ENCODE assay signal across 11 mouse cellular contexts in the genomic region with DNA sequence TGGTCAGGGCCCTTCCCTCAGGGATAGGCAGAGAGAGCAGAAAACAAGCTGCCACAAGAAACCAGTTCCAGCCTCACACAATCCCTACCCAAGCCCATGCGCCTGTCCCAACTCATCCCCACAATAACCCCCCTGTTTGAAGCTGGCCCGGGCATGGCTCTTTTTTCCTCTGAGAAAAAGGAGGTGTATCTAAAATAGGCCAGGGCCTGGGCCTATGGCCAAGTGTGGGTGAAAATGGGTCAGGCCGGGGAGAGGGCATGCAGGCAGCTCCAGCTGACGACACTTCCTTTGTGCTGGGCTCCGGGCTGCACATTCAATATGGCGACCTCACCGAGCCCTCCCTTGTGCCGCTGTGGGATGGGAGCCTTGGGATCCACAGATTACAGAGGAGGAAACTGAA. TPM values are rescaled to one million over a fixed set of nuclear protein-coding genes. Genes with fewer than 3 reads are reported as not detected.
DNase-seq lines count a peak whose midpoint lies in the region; ATAC-seq and TF ChIP-seq lines count a peak whose summit lies in the region.
"Had no signal": no experiment of that assay in that cellular context is flagged by ENCODE, and none has a peak within 500 bp of the region (broad histone marks: within the 10 kb centered on the region; RNA-seq: fewer than 3 reads in every experiment).

No protein-coding gene starts in this region.

- H3K4me1 ChIP-seq in midbrain, embryonic 10.5 days, result peaks cover 21% of the 10 kb centered on the region
- no peaks in the 10 kb centered on the region for H3K4me1 ChIP-seq in midbrain, postnatal 0 days (ENCODE audit: insufficient read depth, low read length)
- H3K4me1 ChIP-seq in hindbrain, embryonic 15.5 days (replicated peaks), result peaks cover 20% of the 10 kb centered on the region
- H3K4me1 ChIP-seq: liver, embryonic 15.5 days had no signal

- no peak overlapping the region for H3K4me3 ChIP-seq in midbrain, embryonic 10.5 days
- no peak overlapping the region for H3K4me3 ChIP-seq in midbrain, postnatal 0 days (ENCODE audit: low read depth, low read length)
- no peak overlapping the region for H3K4me3 ChIP-seq in hindbrain, embryonic 15.5 days
- H3K4me3 ChIP-seq: liver, embryonic 15.5 days had no signal

- no peak overlapping the region for H3K9ac ChIP-seq in midbrain, postnatal 0 days (replicated peaks; ENCODE audit: low read length, poor library complexity, severe bottlenecking)
- H3K9ac ChIP-seq in hindbrain, embryonic 15.5 days, result no peak overlapping the region
- H3K9ac ChIP-seq: liver, embryonic 15.5 days had no signal

- H3K9me3 ChIP-seq in midbrain, embryonic 10.5 days (replicated peaks), result no peaks in the 10 kb centered on the region
- H3K9me3 ChIP-seq in midbrain, postnatal 0 days (ENCODE audit: low read length), result no peaks in the 10 kb centered on the region
- no peaks in the 10 kb centered on the region for H3K9me3 ChIP-seq in hindbrain, embryonic 15.5 days
- H3K9me3 ChIP-seq: liver, embryonic 15.5 days had no signal

- H3K4me2 ChIP-seq in midbrain, postnatal 0 days (ENCODE audit: low read depth, low read length, poor library complexity, severe bottlenecking), result no peak overlapping the region
- no peak overlapping the region for H3K4me2 ChIP-seq in hindbrain, embryonic 15.5 days
- H3K4me2 ChIP-seq: liver, embryonic 15.5 days had no signal

- 92% methylated on average over 8 of the region's 8 CpGs for WGBS in midbrain, embryonic 10.5 days
- 66% methylated on average over 8 of the region's 8 CpGs for WGBS in midbrain, postnatal 0 days
- WGBS in hindbrain, embryonic 15.5 days, result 61% methylated on average over 8 of the region's 8 CpGs

- no peak for TF ChIP-seq CTCF in midbrain, postnatal 0 days (IDR thresholded peaks at IDR 0.05)

- no peak for DNase-seq in midbrain, embryonic 10.5 days (ENCODE audit: low spot score)
- DNase-seq in midbrain, postnatal 0 days (ENCODE audit: low spot score), result no peak
- DNase-seq in cerebellum, postnatal 36 days, result peak; percentile 91 to 94
- peak; percentile 43 to 44 for DNase-seq in right cerebral cortex, postnatal 36 days (ENCODE audit: low spot score in 2 of 2)
- no peak for DNase-seq in spleen, adult 12 weeks (ENCODE audit: low spot score)

- no peaks in the 10 kb centered on the region for H3K36me3 ChIP-seq in midbrain, embryonic 10.5 days
- no peaks in the 10 kb centered on the region for H3K36me3 ChIP-seq in midbrain, postnatal 0 days (ENCODE audit: insufficient read depth, low read length)
- no peaks in the 10 kb centered on the region for H3K36me3 ChIP-seq in hindbrain, embryonic 15.5 days
- H3K36me3 ChIP-seq: G1E; liver, embryonic 15.5 days had no signal

- H3K27ac ChIP-seq in midbrain, embryonic 10.5 days (replicated peaks), result peak overlapping the region; percentile 69
- no peak overlapping the region for H3K27ac ChIP-seq in midbrain, postnatal 0 days (ENCODE audit: low read depth, low read length)
- H3K27ac ChIP-seq in hindbrain, embryonic 15.5 days (replicated peaks), result peak overlapping the region; percentile 23; the same call in 1 of the 2 replicates
- H3K27ac ChIP-seq: liver, embryonic 15.5 days had no signal

- no peak for ATAC-seq in midbrain, postnatal 0 days (ENCODE audit: low FRiP score)
- ATAC-seq in hindbrain, embryonic 15.5 days (ENCODE audit: low FRiP score, low read depth), result no peak
- ATAC-seq in activated CD4-positive, CD25-positive, alpha-beta regulatory T cell, adult 4 months, result no peak
- no peak for ATAC-seq in megakaryocyte-erythroid progenitor cell, adult 5-6 weeks (replicated peaks; ENCODE audit: low FRiP score, low TSS enrichment, poor library complexity, severe bottlenecking)

- no peaks in the 10 kb centered on the region for H3K27me3 ChIP-seq in midbrain, embryonic 10.5 days (ENCODE audit: low read depth, poor library complexity, severe bottlenecking)
- no peaks in the 10 kb centered on the region for H3K27me3 ChIP-seq in midbrain, postnatal 0 days (ENCODE audit: insufficient read depth, low read length)
- H3K27me3 ChIP-seq in hindbrain, embryonic 15.5 days, result no peaks in the 10 kb centered on the region
- H3K27me3 ChIP-seq: liver, embryonic 15.5 days had no signal

RNA-seq across cellular contexts. Expression of a gene that starts 26.4 kb away (rescaled TPM):
- not detected in 2 replicates for polyA plus RNA-seq in midbrain, embryonic 10.5 days (2016; fragmentation: Nextera tagmentation; extraction: Ambion mirVana)
- total RNA-seq in midbrain, postnatal 0 days (2014; rRNA removed), result not detected in 2 replicates
- not detected in 2 replicates for polyA plus RNA-seq in midbrain, postnatal 0 days (2015; fragmentation: Nextera tagmentation; extraction: Ambion mirVana)
- polyA plus RNA-seq in hindbrain, embryonic 15.5 days (2015; fragmentation: Nextera tagmentation; extraction: Ambion mirVana), result not detected in 2 replicates
- not detected for polyA plus RNA-seq in activated CD4-positive, CD25-positive, alpha-beta regulatory T cell, adult 4 months (2017; shearing (Covaris generic))
- total RNA-seq in megakaryocyte-erythroid progenitor cell, adult 5-6 weeks (2014; fragmentation: Nextera tagmentation), result not detected in 2 replicates
- not detected in 2 replicates for total RNA-seq in megakaryocyte-erythroid progenitor cell, adult 5-6 weeks (2017)
- total RNA-seq: G1E had no signal
- polyA plus RNA-seq: cortical plate, adult 2 months; G1E; liver, embryonic 15.5 days had no signal

RNA-seq across cellular contexts. Expression of a gene that starts 27.9 kb away (rescaled TPM):
- polyA plus RNA-seq in midbrain, embryonic 10.5 days (2016; fragmentation: Nextera tagmentation; extraction: Ambion mirVana), result 5.2 and 6.1 TPM in 2 replicates
- 48.4 and 73.0 TPM in 2 replicates for total RNA-seq in midbrain, postnatal 0 days (2014; rRNA removed)
- 15.2 and 21.1 TPM in 2 replicates for polyA plus RNA-seq in midbrain, postnatal 0 days (2015; fragmentation: Nextera tagmentation; extraction: Ambion mirVana)
- polyA plus RNA-seq in hindbrain, embryonic 15.5 days (2015; fragmentation: Nextera tagmentation; extraction: Ambion mirVana), result 24.3 and 24.6 TPM in 2 replicates
- polyA plus RNA-seq in activated CD4-positive, CD25-positive, alpha-beta regulatory T cell, adult 4 months (2017; shearing (Covaris generic)), result not detected
- 9.7 and 25.0 TPM in 2 replicates for total RNA-seq in megakaryocyte-erythroid progenitor cell, adult 5-6 weeks (2014; fragmentation: Nextera tagmentation)
- total RNA-seq in megakaryocyte-erythroid progenitor cell, adult 5-6 weeks (2017), result 11.7 and 18.7 TPM in 2 replicates
- polyA plus RNA-seq: G1E had no signal

RNA-seq across cellular contexts. Expression of a gene that starts 37.9 kb away (rescaled TPM):
- polyA plus RNA-seq in midbrain, embryonic 10.5 days (2016; fragmentation: Nextera tagmentation; extraction: Ambion mirVana), result 0.40 and 2.0 TPM in 2 replicates
- 1.4 and 3.0 TPM in 2 replicates for total RNA-seq in midbrain, postnatal 0 days (2014; rRNA removed)
- polyA plus RNA-seq in midbrain, postnatal 0 days (2015; fragmentation: Nextera tagmentation; extraction: Ambion mirVana), result 2.2 and 3.1 TPM in 2 replicates
- 1.1 and 1.6 TPM in 2 replicates for polyA plus RNA-seq in hindbrain, embryonic 15.5 days (2015; fragmentation: Nextera tagmentation; extraction: Ambion mirVana)
- polyA plus RNA-seq in activated CD4-positive, CD25-positive, alpha-beta regulatory T cell, adult 4 months (2017; shearing (Covaris generic)), result not detected
- not detected in 2 replicates for total RNA-seq in megakaryocyte-erythroid progenitor cell, adult 5-6 weeks (2014; fragmentation: Nextera tagmentation)
- total RNA-seq in megakaryocyte-erythroid progenitor cell, adult 5-6 weeks (2017), result not detected in 2 replicates
- total RNA-seq: G1E had no signal
- polyA plus RNA-seq: G1E; liver, embryonic 15.5 days had no signal

Comparison
In these comparisons a context has a peak if more than half of its experiments do, and no peak if none do; other contexts are left out.
1. DNase-seq: peak in cerebellum, postnatal 36 days (2 of 2) and right cerebral cortex, postnatal 36 days (2 of 2); none in midbrain, embryonic 10.5 days (single experiment), midbrain, postnatal 0 days (single experiment) and spleen, adult 12 weeks (single experiment).